In the genomic region with DNA sequence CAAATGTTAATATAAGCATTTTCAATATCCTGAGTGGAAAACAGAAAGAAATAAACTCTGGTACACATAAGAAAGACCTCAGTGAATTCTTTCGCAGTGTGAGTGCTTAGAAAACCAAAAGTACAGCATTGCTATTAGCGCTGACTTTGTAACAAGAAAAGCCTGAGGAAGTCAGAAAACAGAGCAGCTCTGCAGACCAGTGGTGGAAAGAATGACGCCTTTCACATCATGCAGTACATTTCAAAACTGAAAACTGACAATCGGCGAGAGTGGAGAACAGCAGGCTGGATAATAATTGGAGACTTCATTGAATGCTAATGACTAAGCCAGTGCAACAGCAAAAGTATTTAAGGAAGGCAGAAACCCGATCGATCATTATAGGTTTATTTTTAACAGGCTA, we compare ENCODE assay signal across 26 mouse cellular contexts.
DNase-seq lines count a peak whose midpoint lies in the region; ATAC-seq and TF ChIP-seq lines count a peak whose summit lies in the region.
"Had no signal": no experiment of that assay in that cellular context is flagged by ENCODE, and none has a peak within 500 bp of the region (broad histone marks: within the 10 kb centered on the region; RNA-seq: fewer than 3 reads in every experiment).

No protein-coding gene starts in this region.

- H3K4me1 ChIP-seq in hindbrain, embryonic 14.5 days (replicated peaks; ENCODE audit: control insufficient read depth, insufficient read depth, low read length): no peaks in the 10 kb centered on the region
- no peaks in the 10 kb centered on the region for H3K4me1 ChIP-seq in hindbrain, embryonic 11.5 days (replicated peaks; ENCODE audit: control insufficient read depth, insufficient read depth, low read length)
- H3K4me1 ChIP-seq in kidney, adult 2 months (ENCODE audit: control insufficient read depth, insufficient read depth, low read length): no peaks in the 10 kb centered on the region
- H3K4me1 ChIP-seq: forebrain, embryonic 13.5 days; heart, embryonic 13.5 days; kidney, embryonic 15.5 days; liver, embryonic 15.5 days; lung, embryonic 15.5 days; megakaryocyte, embryonic 14.5 days had no signal

- no peaks in the 10 kb centered on the region for H3K27me3 ChIP-seq in hindbrain, embryonic 14.5 days (ENCODE audit: control insufficient read depth, insufficient read depth, low read length)
- no peaks in the 10 kb centered on the region for H3K27me3 ChIP-seq in hindbrain, embryonic 11.5 days (ENCODE audit: control insufficient read depth, insufficient read depth, low read length)
- H3K27me3 ChIP-seq in kidney, adult 2 months (replicated peaks; ENCODE audit: control insufficient read depth, insufficient read depth, low read length): no peaks in the 10 kb centered on the region
- H3K27me3 ChIP-seq: forebrain, embryonic 13.5 days; heart, embryonic 13.5 days; kidney, embryonic 15.5 days; liver, embryonic 15.5 days; lung, embryonic 15.5 days; megakaryocyte, embryonic 14.5 days had no signal

- no peaks in the 10 kb centered on the region for H3K9me3 ChIP-seq in hindbrain, embryonic 14.5 days (ENCODE audit: control insufficient read depth, low read length)
- H3K9me3 ChIP-seq in hindbrain, embryonic 11.5 days (ENCODE audit: control insufficient read depth, low read length): no peaks in the 10 kb centered on the region
- H3K9me3 ChIP-seq: forebrain, embryonic 13.5 days; heart, embryonic 13.5 days; kidney, embryonic 15.5 days; liver, embryonic 15.5 days; lung, embryonic 15.5 days; megakaryocyte, embryonic 14.5 days had no signal

- no peak overlapping the region for H3K27ac ChIP-seq in hindbrain, embryonic 14.5 days
- no peak overlapping the region for H3K27ac ChIP-seq in hindbrain, embryonic 11.5 days (ENCODE audit: low read depth, low read length)
- H3K27ac ChIP-seq in left cerebral cortex, adult 2 months: peak overlapping the region; percentile 54; the same call in 1 of the 2 replicates
- H3K27ac ChIP-seq in kidney, adult 2 months (ENCODE audit: insufficient read depth, low read depth, low read length): no peak overlapping the region
- H3K27ac ChIP-seq: forebrain, embryonic 13.5 days; heart, adult 2 months; heart, embryonic 13.5 days; kidney, embryonic 15.5 days; liver, embryonic 15.5 days; lung, embryonic 15.5 days had no signal

- no peak; the same call in 1 of the 2 replicates for TF ChIP-seq CTCF in left cerebral cortex, adult 2 months (IDR thresholded peaks at IDR 0.05)
- no peak for TF ChIP-seq CTCF in kidney, adult 2 months (conservative IDR thresholded peaks at IDR 0.05; ENCODE audit: insufficient read depth, insufficient read length, low read depth, low read length)

- peak; percentile 2 for DNase-seq in embryo, embryonic 11 days
- DNase-seq in embryo, embryonic 9.5 days (ENCODE audit: extremely low spot score): no peak
- no peak for DNase-seq in hindbrain, embryonic 14.5 days (ENCODE audit: low spot score)
- DNase-seq in hindbrain, embryonic 11.5 days (ENCODE audit: low spot score): no peak
- no peak for DNase-seq in left cerebral cortex, adult 2 months (ENCODE audit: extremely low spot score in 1 of 2, low spot score in 2 of 2)
- DNase-seq in left cerebral cortex, postnatal 4 days: no peak
- peak; percentile 38 for DNase-seq in Muller cell, postnatal 12 days (ENCODE audit: inconsistent ontology term)
- no peak for DNase-seq in kidney, adult 2 months
- DNase-seq: adrenal gland, postnatal 10 days; cerebellum, adult 8-10 months; cerebellum, postnatal 36 days; gastrocnemius, postnatal 36 days; heart, adult 2 months; heart, postnatal 14 days; kidney, postnatal 36 days; liver; lung, postnatal 36 days; thymus, postnatal 36 days had no signal

- 0 out of 2 replicates have a peak overlapping the region, but pooled peaks have one; percentile 5 for H3K4me2 ChIP-seq in hindbrain, embryonic 14.5 days (replicated peaks)
- no peak overlapping the region for H3K4me2 ChIP-seq in hindbrain, embryonic 11.5 days (replicated peaks; ENCODE audit: low read depth, low read length)
- H3K4me2 ChIP-seq: forebrain, embryonic 13.5 days; heart, embryonic 13.5 days; kidney, embryonic 15.5 days; liver, embryonic 15.5 days; lung, embryonic 15.5 days had no signal

- no peak for TF ChIP-seq POLR2A in kidney, adult 2 months (IDR thresholded peaks at IDR 0.05; ENCODE audit: low read depth, low read length)

- no peak overlapping the region for H3K4me3 ChIP-seq in hindbrain, embryonic 14.5 days (replicated peaks; ENCODE audit: low read length)
- no peak overlapping the region for H3K4me3 ChIP-seq in hindbrain, embryonic 11.5 days (ENCODE audit: low read depth, low read length)
- peak overlapping the region; percentile 17 for H3K4me3 ChIP-seq in left cerebral cortex, adult 2 months
- no peak overlapping the region for H3K4me3 ChIP-seq in kidney, adult 2 months (ENCODE audit: insufficient read depth, low read depth, low read length)
- H3K4me3 ChIP-seq: forebrain, embryonic 13.5 days; heart, adult 2 months; heart, embryonic 13.5 days; kidney, embryonic 15.5 days; liver, embryonic 15.5 days; lung, embryonic 15.5 days; megakaryocyte, embryonic 14.5 days had no signal

- ATAC-seq in hindbrain, embryonic 14.5 days (ENCODE audit: low FRiP score): no peak
- ATAC-seq in hindbrain, embryonic 11.5 days (ENCODE audit: low FRiP score): no peak
- ATAC-seq: forebrain, embryonic 13.5 days; hindbrain, embryonic 16.5 days; intestine, embryonic 16.5 days had no signal

- no peak overlapping the region for H3K9ac ChIP-seq in hindbrain, embryonic 14.5 days
- no peak overlapping the region for H3K9ac ChIP-seq in hindbrain, embryonic 11.5 days (ENCODE audit: low read depth, low read length)
- H3K9ac ChIP-seq: forebrain, embryonic 13.5 days; heart, embryonic 13.5 days; kidney, embryonic 15.5 days; liver, embryonic 15.5 days; lung, embryonic 15.5 days had no signal

- 64% methylated on average over 7 of the region's 7 CpGs for WGBS in hindbrain, embryonic 14.5 days
- WGBS in hindbrain, embryonic 11.5 days: 84% methylated on average over 7 of the region's 7 CpGs
- 82% methylated on average over 7 of the region's 7 CpGs for WGBS in kidney, adult 2 months

- intact Hi-C loops in left cerebral cortex, adult 2 months (cut with DNase I): no loop called here
- intact Hi-C loops in left cerebral cortex, postnatal 4 days (cut with DNase I): no loop called here

- H3K36me3 ChIP-seq in hindbrain, embryonic 14.5 days (replicated peaks; ENCODE audit: control insufficient read depth, insufficient read depth): no peaks in the 10 kb centered on the region
- no peaks in the 10 kb centered on the region for H3K36me3 ChIP-seq in hindbrain, embryonic 11.5 days (ENCODE audit: control insufficient read depth, insufficient read depth, low read length)
- no peaks in the 10 kb centered on the region for H3K36me3 ChIP-seq in kidney, adult 2 months (ENCODE audit: control insufficient read depth, insufficient read depth, low read length)
- H3K36me3 ChIP-seq: heart, embryonic 13.5 days; kidney, embryonic 15.5 days; liver, embryonic 15.5 days; lung, embryonic 15.5 days had no signal

Comparison
In these comparisons a context has a peak if more than half of its experiments do, and no peak if none do; other contexts are left out.
1. DNase-seq: peak in embryo, embryonic 11 days (single experiment) and Muller cell, postnatal 12 days (single experiment); none in embryo, embryonic 9.5 days (single experiment), hindbrain, embryonic 14.5 days (single experiment), hindbrain, embryonic 11.5 days (single experiment), left cerebral cortex, adult 2 months (0 of 2), left cerebral cortex, postnatal 4 days (single experiment) and kidney, adult 2 months (single experiment).